Mouse (Mus musculus) cerebellum, adult 2 months (tissue): ENCODE measurements around the gene Hmg20a.

Source experiments
- CTCF ChIP-seq: fragments of 200-500 bp; IDR thresholded peaks from 2 replicates; pipeline ENCODE4 v1.5.1; 2011; ENCODE audit warnings: low read depth, mild to moderate bottlenecking, control low read depth, low read length, moderate library complexity, borderline replicate concordance; ENCODE audit not compliant: insufficient read depth
- POLR2A ChIP-seq: fragments of 200-500 bp; IDR thresholded peaks from 2 replicates; pipeline ENCODE4 v1.6.1; 2011; ENCODE audit warnings: low read length, control low read depth, borderline replicate concordance; ENCODE audit not compliant: insufficient read depth

DNA sequence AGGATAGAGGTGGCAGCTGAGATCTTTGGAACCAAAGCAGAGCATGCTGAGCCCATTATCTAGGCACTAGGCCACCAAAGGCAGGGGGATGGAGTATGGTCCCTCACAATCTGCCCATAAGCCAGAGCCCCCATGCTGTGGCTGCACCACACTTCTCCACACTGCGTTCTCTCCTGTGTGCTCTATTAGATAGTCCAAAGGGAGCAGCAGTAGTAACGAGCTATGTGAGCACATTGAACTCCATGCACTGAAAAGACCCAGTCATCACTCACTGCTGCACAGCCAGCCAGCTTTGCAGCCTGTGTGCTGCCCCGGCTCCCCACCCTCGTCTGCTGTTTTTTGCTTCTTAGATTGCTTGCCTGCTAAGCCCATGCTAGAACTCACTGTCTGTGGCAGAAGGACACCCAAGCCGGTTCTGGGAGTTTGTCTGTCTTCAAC lies 77.4 kb downstream of the Hmg20a start:
- TF ChIP-seq CTCF (no peak), POLR2A (no peak)
